Mouse (Mus musculus) mouse embryonic stem cell (cell line): ENCODE data around the gene Prkaca.

ENCODE experiments used
- in situ Hi-C, 2 experiments: fragments of 300-500 bp; cut with MboI; formaldehyde crosslinking; loops; 1 replicate in 1 of 2; 3 replicates in 1 of 2; pipeline ENCODE4 v1.14.3; 2019 to 2020; ENCODE audit warnings: low sequenced_read_pairs in 2 of 2, low pct_unique_long_range_greater_than_20kb in 1 of 2, mixed read lengths in 1 of 2; ENCODE audit not compliant: unreplicated experiment in 1 of 2

Prkaca gene

GRCm38 (mm10) chr8:83972150-83973120 is at the start of gene Prkaca:
Prkaca (plus strand) TSS chr8:83972993.
- in situ Hi-C loops, result no loop called here

DNA sequence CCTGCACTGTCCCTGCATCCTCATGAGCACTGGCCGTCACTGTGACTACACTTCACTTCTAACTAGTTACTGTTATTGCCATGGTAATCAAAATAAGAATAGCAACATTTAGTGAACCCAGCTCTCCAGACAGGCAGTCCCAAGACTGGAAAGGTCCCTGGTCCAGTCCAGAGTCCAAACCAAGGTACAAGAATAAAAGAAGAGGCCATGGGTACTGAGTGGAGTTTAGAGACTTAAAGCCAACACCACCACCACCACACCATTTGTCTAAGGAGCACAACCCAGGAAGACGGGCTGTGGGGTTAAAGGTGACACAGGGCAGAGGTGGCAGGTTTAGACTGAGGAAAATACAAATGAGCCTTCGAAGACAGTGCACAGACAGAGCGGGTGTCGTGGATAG is 48.2 kb upstream of the Prkaca start:
- in situ Hi-C loops, result no loop called here

DNA sequence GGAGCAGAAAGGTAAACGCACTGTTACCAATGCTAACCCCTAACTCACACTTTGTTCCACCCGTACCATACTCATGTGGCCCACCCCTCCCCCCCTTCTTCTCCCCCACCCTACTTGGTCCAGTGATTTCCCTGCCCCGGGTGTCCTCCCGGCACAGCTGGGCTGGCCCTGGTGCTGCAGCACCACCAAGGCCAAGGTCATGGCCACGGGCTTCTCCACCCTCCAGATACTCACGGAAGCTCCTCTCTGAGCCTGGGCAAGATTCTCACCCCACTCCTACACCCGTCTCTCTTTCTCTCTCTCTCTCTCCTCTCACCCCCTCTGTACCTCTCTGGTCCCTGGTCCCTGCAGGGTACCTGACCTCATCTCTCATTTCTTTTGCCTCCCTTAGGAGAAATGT is 46.5 kb upstream of the Prkaca start:
- in situ Hi-C loops, result no loop called here

GRCm38 (mm10) chr8:83934222-83934621 is 38.6 kb upstream of the Prkaca start:
- in situ Hi-C loops, result no loop called here

DNA sequence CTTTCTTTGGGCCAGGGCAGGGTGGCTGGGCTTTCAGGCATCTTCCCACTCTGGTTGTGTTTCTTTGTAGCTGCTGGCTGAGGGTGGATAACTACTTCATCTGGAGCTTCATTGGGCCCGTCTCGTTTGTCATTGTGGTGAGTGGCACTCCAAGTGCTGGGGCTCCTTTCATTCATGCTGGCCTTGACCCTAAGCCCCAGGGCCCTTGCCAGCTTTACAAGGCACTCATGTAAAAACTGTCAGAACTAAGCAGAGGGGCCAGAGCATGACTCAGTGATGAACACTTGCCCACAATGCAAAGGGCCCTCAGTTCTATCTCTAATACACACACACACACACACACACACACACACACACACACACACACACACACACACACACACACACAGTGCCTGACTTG is 37.8 kb upstream of the Prkaca start:
- in situ Hi-C loops, result no loop called here

- in situ Hi-C loops, result no loop called here
Observed at GRCm38 (mm10) chr8:83935435-83935834, 37.4 kb upstream of the Prkaca start.

DNA sequence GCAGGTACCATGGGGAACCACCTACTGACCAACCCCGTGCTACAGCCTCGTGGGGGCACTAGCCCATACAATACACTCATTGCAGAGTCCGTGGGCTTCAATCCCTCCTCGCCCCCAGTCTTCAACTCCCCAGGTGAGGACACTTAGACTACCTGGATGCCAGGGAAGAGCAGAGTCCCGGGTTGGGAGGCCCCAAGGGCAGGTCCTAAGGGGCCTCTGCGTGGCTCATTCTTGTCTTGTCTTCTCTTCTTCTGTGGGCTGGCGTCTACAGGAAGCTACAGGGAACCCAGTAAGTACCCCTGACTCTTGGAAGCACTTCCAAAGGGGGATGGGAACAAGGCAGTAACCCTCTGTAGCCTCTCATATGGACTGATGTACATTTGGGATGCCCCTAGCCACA is 35.1 kb upstream of the Prkaca start:
- in situ Hi-C loops, result no loop called here

DNA sequence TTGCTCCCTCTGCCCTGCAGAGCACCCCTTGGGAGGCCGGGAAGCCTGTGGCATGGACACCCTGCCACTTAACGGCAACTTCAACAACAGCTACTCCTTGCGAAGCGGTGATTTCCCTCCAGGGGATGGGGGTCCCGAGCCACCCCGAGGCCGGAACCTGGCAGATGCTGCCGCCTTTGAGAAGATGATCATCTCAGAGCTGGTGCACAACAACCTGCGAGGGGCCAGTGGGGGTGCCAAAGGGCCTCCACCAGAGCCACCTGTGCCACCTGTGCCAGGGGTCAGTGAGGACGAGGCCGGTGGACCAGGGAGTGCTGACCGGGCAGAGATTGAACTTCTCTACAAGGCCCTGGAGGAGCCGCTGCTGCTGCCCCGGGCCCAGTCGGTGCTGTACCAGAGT is 34.5 kb upstream of the Prkaca start:
- in situ Hi-C loops, result no loop called here

- in situ Hi-C loops, result no loop called here
Observed at GRCm38 (mm10) chr8:83941066-83941677, 31.6 kb upstream of the Prkaca start.

- in situ Hi-C loops, result no loop called here
Observed at GRCm38 (mm10) chr8:83942446-83942845, 30.3 kb upstream of the Prkaca start.

GRCm38 (mm10) chr8:83945540-83945939 is 27.3 kb upstream of the Prkaca start:
- in situ Hi-C loops, result no loop called here

- in situ Hi-C loops, result no loop called here
Observed at GRCm38 (mm10) chr8:83954749-83955105, 18.1 kb upstream of the Prkaca start.

GRCm38 (mm10) chr8:83955106-83955957 is 17.5 kb upstream of the Prkaca start, which contains the start of the genes Gm10644 and Asf1b:
Gm10644 (minus strand) TSS chr8:83955205.
Asf1b (plus strand) TSS chr8:83955507.
- in situ Hi-C loops, result no loop called here

GRCm38 (mm10) chr8:83955958-83956218 is 16.9 kb upstream of the Prkaca start:
- in situ Hi-C loops, result no loop called here

DNA sequence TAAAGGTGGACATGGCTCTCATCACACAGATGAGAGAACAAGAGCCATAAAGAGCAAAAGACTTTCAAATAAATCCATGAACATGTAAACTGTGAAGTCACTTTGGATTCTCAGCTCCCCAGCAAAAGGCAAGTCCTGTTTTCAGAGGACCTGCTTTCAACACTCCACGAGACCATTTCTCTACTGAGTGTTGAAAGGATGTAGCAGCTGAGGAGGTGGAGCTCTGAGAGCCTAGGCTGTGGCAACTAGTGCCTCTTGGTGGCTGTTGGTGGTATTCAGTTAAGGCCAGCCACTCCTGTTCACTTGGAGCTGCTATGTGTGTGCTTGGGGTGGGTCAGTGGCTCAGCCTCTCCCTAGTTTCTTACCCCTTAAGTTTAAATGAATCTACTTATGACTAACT is 16.0 kb upstream of the Prkaca start:
- in situ Hi-C loops, result no loop called here

- in situ Hi-C loops, result no loop called here
Observed at GRCm38 (mm10) chr8:83964015-83964765, 8.6 kb upstream of the Prkaca start.

DNA sequence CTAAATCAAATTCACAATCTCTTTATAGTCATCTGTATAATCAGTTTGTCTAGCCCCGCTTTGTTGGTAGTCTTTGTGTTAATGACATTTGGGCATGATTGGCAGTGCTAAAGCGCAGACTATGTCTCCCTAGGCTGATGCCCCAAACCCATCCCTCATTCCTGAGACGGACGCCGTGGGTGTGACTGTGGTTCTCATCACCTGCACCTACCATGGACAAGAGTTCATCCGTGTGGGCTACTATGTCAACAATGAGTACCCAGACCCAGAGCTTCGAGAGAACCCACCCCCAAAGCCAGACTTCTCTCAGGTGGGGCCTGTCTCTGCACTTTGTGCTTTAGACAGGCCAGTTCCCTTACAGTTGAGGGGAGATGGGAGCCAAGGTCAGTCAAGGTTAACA is 5.1 kb upstream of the Prkaca start:
- in situ Hi-C loops, result no loop called here

- in situ Hi-C loops, result no loop called here
Observed at GRCm38 (mm10) chr8:83971121-83971520, 1.7 kb upstream of the Prkaca start.

DNA sequence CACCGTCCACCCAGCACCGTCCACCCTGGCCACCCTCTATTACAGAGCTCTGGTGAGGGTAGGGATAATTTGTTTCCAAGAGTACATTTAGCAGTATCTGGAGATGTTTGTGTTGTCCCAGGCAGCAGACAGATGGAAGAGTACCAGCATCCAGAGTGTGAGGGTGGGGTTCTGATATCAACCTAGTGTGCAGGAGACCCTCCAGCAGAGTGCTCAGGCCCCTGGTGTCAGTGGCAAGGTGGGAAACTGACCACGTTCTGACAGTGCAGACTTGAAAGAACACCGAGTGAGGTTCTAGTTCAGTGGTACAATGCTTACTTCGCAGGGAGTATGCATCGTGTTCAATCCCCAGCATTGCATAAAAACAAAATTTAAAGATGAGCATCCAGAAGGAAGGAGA is 1.1 kb upstream of the Prkaca start:
- in situ Hi-C loops, result no loop called here
